Mouse (Mus musculus) embryonic facial prominence, embryonic 10.5 days (tissue): Measurements from ENCODE around the gene Ppil3. TPM values are rescaled to one million over a fixed set of nuclear protein-coding genes. Genes with fewer than 3 reads are reported as not detected.

Experiments
- polyA plus RNA-seq: library from polyadenylated mRNA; unstranded; fragments of >200 nt; fragmentation: Nextera tagmentation; extraction: Ambion mirVana; gene quantifications from 2 replicates; pipeline ENCODE4 v1.2.1, GENCODE M21; 2016

Ppil3 gene
- polyA plus RNA-seq, 1 experiment from 2014 or later, result 69.2 TPM

Other genes starting within 250 kb of the Ppil3 start
- 0.12 TPM in 1 of 2 replicates, not detected in the other for gene Aox4, start 235.1 kb downstream of the Ppil3 start, polyA plus RNA-seq
- gene Aox2, start 167.2 kb downstream of the Ppil3 start, polyA plus RNA-seq, result 0.03 and 0.04 TPM in 2 replicates
- gene Bzw1, start 52.6 kb downstream of the Ppil3 start, polyA plus RNA-seq, result 444 and 446 TPM in 2 replicates
- 139 and 160 TPM in 2 replicates for gene Clk1, start 21.4 kb downstream of the Ppil3 start, polyA plus RNA-seq
- 76.9 and 78.4 TPM in 2 replicates for gene Nif3l1, start 335 bp downstream of the Ppil3 start, polyA plus RNA-seq
- 52.3 and 54.8 TPM in 2 replicates for gene Orc2, start 59.6 kb upstream of the Ppil3 start, polyA plus RNA-seq
- gene Fam126b, start 140.8 kb upstream of the Ppil3 start, polyA plus RNA-seq, result 5.7 and 6.3 TPM in 2 replicates
- 135 and 140 TPM in 2 replicates for gene Ndufb3, start 140.9 kb upstream of the Ppil3 start, polyA plus RNA-seq